Mouse (Mus musculus) kidney, adult 2 months (tissue): ENCODE measurements around the gene Sema5b. TPM values are rescaled to one million over a fixed set of nuclear protein-coding genes. Genes with fewer than 3 reads are reported as not detected.

Experiments used
- DNase-seq: peaks from one replicate; pipeline ENCODE4 v3.0.0; 2021
- H3K27ac ChIP-seq: fragments of 200-500 bp; 2 replicates; pipeline ENCODE4 v1.5.1; 2012; ENCODE audit warnings: low read depth, low read length, control low read depth, inconsistent platforms; ENCODE audit not compliant: insufficient read depth
- H3K27me3 ChIP-seq: fragments of 200-500 bp; replicated peaks from 2 replicates; pipeline ENCODE4 v1.6.1; 2012; ENCODE audit warnings: mild to moderate bottlenecking, moderate library complexity, low read length, inconsistent platforms; ENCODE audit not compliant: control insufficient read depth, insufficient read depth
- H3K36me3 ChIP-seq: fragments of 200-500 bp; 2 replicates; pipeline ENCODE4 v1.6.1; 2012; ENCODE audit warnings: mild to moderate bottlenecking, moderate library complexity, low read length, inconsistent platforms; ENCODE audit not compliant: control insufficient read depth, insufficient read depth
- H3K4me1 ChIP-seq: fragments of 200-500 bp; 2 replicates; pipeline ENCODE4 v1.6.1; 2011; ENCODE audit warnings: low read length; ENCODE audit not compliant: control insufficient read depth, insufficient read depth
- H3K4me3 ChIP-seq: fragments of 200-500 bp; 2 replicates; pipeline ENCODE4 v1.5.1; 2011; ENCODE audit warnings: mild to moderate bottlenecking, low read depth, low read length, control low read depth; ENCODE audit not compliant: insufficient read depth
- CTCF ChIP-seq: fragments of 200-500 bp; conservative IDR thresholded peaks from 2 replicates; pipeline ENCODE4 v1.5.1; 2011; ENCODE audit warnings: low read depth, mild to moderate bottlenecking, control low read depth, low read length, moderate library complexity, mixed read lengths; ENCODE audit not compliant: insufficient read depth, insufficient read length
- POLR2A ChIP-seq: fragments of 200-500 bp; IDR thresholded peaks from one replicate; pipeline ENCODE4 v1.6.1; 2011; ENCODE audit warnings: low read depth, low read length, control low read depth
- WGBS: fragments of 180-500 bp; shearing (Covaris S2); methylation state at CpG from one replicate; pipeline ENCODE4 v1.1.7; 2018; 5-methylcytosine and 5-hydroxymethylcytosine counted together
- polyA plus RNA-seq: library from polyadenylated mRNA; depleted of rRNA; stranded (reverse); fragments of >200 nt; gene quantifications from 2 replicates; pipeline ENCODE4 v1.2.3, GENCODE M21; 2012

Gene Sema5b
- polyA plus RNA-seq, 1 experiment: 1.4 TPM

DNA sequence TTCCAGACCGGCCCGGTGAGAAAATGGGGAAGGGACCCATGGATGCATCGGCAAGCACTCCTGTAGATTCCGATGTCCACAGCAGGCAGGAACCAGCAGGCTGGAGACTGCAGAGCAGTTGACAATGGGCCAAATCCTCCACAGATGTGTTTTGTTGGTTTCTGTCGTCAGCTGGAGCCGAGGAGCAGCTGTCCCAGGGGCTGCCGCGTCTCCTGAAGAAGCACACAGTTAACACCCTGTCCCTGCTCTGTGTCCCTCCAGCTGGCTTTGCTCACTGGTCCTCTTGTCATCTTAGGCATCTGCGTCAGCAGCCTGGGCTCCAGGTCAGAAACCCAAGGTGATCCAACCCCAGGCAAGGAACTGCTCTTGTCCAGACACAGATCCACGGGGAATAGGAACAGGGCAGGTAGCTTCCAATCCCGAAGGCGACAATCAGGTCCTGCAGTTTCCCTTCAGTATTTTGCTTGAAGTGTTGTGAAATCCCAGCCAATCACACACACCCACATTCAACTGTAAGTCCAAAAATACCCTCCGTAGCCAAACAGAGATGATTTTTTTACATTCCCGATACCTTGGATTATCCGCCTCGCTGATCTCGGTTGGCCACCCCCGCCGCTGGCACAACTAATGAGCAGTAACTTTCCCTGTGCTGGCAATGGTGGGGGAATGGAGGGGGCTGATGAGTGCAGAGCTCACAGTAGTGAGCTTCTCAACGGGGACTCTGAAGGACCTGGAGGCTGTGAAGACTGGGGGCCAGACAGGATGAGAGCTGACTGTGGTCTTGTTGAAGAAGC lies 63.0 kb downstream of the Sema5b start:
- Histone ChIP-seq H3K4me3 (no peak overlapping the region), H3K4me1 (peaks cover 3% of the 10 kb centered on the region; the same call in 1 of the 2 replicates), H3K27me3 (no peaks in the 10 kb centered on the region), H3K27ac (no peak overlapping the region), H3K36me3 (no peaks in the 10 kb centered on the region)
- TF ChIP-seq POLR2A (no peak), CTCF (no peak)
- peak; percentile 52 for DNase-seq
- WGBS: 31% methylated on average over 20 of the region's 20 CpGs

DNA sequence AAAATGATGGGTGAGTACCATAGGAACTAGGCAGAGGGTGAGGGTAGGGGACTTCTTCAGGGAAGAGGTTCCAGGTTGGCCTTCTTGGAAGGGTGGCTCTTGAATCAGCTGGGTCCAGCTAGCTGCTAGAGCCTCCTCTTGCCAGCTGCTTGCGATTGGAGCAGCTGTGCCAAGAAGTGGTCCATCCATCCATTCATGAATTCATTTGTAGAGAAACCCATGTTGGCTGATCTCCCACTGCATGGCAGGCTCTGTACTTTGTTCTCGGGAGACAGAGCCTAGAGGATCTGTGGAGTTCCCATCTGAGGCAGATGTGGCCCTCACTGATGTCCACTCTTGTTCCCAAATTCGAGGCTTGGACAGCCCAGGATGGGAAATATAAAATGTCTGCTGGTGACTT lies 66.3 kb downstream of the Sema5b start:
- H3K27ac ChIP-seq: no peak overlapping the region
- no peak for TF ChIP-seq POLR2A
- TF ChIP-seq CTCF: no peak
- H3K27me3 ChIP-seq: no peaks in the 10 kb centered on the region
- peaks cover 3% of the 10 kb centered on the region; the same call in 1 of the 2 replicates for H3K4me1 ChIP-seq
- WGBS: 77% methylated on average over 3 of the region's 3 CpGs
- DNase-seq: peak; percentile 13
- H3K4me3 ChIP-seq: no peak overlapping the region
- H3K36me3 ChIP-seq: no peaks in the 10 kb centered on the region

DNA sequence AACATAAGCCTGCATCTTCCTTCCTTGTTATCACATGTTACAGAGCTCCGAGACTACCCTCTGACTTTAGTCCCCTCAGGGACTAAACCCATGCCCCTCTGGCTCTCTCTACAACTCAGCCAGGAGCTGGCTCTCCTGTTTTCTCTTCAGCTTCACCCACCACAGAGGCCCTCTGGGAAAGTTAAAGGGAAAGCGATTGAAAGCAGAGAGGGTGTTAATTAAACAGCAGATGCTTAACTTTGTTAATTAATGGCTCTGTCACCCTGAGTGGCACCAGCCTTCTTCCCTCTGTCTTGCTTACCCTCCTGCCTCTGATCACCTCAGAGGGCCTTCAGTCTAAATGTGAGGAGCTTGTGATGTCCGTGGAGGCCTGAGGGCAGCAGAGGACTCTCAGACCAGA lies 67.3 kb downstream of the Sema5b start:
- WGBS: 63% methylated on average over 3 of the region's 3 CpGs
- Histone ChIP-seq H3K36me3 (no peaks in the 10 kb centered on the region), H3K4me1 (peaks cover 3% of the 10 kb centered on the region; the same call in 1 of the 2 replicates), H3K27ac (no peak overlapping the region), H3K27me3 (no peaks in the 10 kb centered on the region), H3K4me3 (no peak overlapping the region)
- no peak for DNase-seq
- TF ChIP-seq CTCF (no peak), POLR2A (no peak)

DNA sequence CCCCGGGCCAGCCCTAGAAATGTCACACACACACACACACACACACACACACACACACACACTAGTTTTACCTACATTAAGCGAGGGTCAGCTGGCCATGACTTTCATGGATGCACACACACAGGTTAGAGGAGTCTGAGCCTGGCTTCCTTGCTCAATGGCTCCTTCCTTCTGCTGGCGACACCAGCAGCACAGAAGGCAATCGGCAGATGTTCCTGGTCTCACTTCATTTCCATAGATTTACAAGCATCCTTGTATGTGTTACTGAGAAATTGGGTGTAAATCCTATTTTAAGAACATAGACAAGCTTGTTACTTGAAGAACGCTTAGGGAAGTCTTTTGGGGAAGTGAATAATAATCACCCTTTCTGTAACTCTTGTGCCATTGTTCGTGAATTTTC lies 68.6 kb downstream of the Sema5b start:
- H3K36me3 ChIP-seq: no peaks in the 10 kb centered on the region
- no peaks in the 10 kb centered on the region for H3K4me1 ChIP-seq
- no peak overlapping the region for H3K27ac ChIP-seq
- H3K4me3 ChIP-seq: no peak overlapping the region
- 81% methylated on average over 6 of the region's 6 CpGs for WGBS
- no peak for DNase-seq
- H3K27me3 ChIP-seq: no peaks in the 10 kb centered on the region
- TF ChIP-seq POLR2A (no peak), CTCF (no peak)

DNA sequence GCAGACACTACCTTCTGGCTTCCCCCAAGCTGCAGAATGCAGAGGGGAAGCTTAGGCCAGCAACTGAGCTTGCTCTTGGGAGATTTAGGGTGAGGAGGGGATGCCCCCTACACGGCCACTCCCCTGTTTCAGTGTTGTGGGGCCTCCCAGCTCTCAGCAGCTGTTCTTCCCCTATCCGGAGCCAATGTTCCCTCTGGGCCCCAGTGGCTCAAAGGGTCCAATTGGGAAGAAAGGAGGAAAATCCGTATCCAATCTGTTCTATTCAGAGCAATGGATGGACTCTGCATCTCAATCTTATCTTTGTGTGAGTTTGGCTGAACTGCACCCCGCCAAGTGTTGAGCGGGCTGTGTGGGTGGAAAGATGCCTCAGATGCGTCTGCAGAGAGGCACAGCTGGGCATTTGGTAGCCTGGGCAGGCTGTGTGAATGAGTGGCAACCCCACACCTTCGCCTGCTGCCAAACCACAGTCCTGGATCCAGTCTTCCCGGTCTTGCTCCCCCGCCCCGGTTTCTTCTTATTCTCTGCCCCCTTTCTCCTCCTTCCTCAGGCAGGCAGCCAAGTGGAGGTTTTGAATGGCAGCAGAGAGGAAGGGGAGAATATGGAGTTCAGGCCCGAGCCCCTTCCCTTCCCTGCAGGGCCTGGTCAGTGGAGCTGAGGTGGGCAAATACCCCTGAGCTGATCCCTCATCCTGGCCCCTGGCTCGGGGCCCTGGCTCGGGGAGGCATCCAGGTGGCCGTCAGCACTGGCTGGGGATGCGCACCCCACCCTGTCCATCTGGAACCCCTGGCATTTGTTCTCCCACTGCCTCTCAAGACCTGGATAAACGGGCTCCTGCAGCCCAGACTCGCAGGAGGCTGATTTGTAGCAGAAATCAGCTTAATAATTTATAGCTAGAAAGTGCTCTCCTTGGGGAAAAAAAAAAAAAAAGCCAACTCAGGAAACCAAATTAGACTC lies 73.2 kb downstream of the Sema5b start:
- Histone ChIP-seq H3K4me3 (no peak overlapping the region), H3K27ac (no peak overlapping the region), H3K27me3 (no peaks in the 10 kb centered on the region), H3K36me3 (no peaks in the 10 kb centered on the region), H3K4me1 (no peaks in the 10 kb centered on the region)
- TF ChIP-seq CTCF: no peak
- TF ChIP-seq POLR2A: no peak
- DNase-seq: peak; percentile 11
- WGBS: 47% methylated on average over 17 of the region's 17 CpGs

DNA sequence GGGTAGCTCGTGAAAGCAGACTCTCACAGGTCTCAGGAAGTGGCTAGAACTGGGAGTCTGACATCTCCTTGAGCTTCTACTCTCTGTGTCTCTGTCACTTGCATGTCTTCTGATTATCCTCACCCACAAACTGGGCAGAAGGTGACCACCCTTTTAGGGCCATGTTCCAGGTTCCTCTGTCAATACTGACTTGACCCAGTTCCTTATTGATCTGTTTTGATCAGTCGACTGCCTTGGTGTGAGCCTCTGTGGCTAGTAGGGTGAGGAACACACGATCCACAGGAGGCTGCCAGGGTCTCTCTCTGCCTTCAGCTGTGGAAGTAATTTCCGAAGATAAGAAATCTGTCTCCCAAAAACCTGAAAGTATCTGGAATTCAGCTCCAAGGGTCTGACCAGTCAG lies 76.8 kb downstream of the Sema5b start:
- no peaks in the 10 kb centered on the region for H3K27me3 ChIP-seq
- no peaks in the 10 kb centered on the region for H3K36me3 ChIP-seq
- DNase-seq: no peak
- no peak for TF ChIP-seq POLR2A
- TF ChIP-seq CTCF: no peak
- 88% methylated on average over 4 of the region's 4 CpGs for WGBS
- no peak overlapping the region for H3K4me3 ChIP-seq
- no peaks in the 10 kb centered on the region for H3K4me1 ChIP-seq
- H3K27ac ChIP-seq: no peak overlapping the region

DNA sequence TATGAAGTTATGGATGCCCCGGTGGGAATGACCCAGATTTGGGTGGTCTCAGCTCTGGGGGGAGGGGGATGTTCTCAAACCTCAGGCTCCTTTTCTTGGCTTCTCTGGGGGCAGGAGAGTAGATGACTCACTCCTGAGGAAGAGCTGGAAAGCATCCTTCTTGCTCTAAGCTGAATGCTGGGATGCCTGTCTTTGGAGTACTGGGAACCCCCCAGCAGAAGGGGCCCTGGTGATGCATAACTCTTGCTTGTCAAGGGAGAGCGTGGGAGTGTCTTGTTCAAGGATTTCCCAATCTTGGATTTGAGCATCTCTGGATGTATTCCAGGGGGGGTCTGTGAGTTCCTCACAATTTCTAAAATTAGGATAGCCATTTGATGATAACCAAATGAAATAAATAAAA lies 82.1 kb downstream of the Sema5b start:
- 93% methylated on average over 2 of the region's 2 CpGs for WGBS
- no peaks in the 10 kb centered on the region for H3K36me3 ChIP-seq
- H3K4me1 ChIP-seq: no peaks in the 10 kb centered on the region
- TF ChIP-seq CTCF: no peak
- TF ChIP-seq POLR2A: no peak
- no peak overlapping the region for H3K27ac ChIP-seq
- H3K27me3 ChIP-seq: no peaks in the 10 kb centered on the region
- no peak overlapping the region for H3K4me3 ChIP-seq
- no peak for DNase-seq
